Mouse (Mus musculus) heart, postnatal 0 days (tissue): Measurements from ENCODE around the gene Tenm3.

Experiments used
- CTCF ChIP-seq: IDR thresholded peaks from 2 replicates; pipeline ENCODE4 v1.5.1; 2016; ENCODE audit warnings: antibody characterized with exemption, control low read depth, low read depth
- EP300 ChIP-seq: IDR thresholded peaks from 2 replicates; pipeline ENCODE4 v1.6.1; 2016; ENCODE audit warnings: antibody characterized with exemption, low read depth

DNA sequence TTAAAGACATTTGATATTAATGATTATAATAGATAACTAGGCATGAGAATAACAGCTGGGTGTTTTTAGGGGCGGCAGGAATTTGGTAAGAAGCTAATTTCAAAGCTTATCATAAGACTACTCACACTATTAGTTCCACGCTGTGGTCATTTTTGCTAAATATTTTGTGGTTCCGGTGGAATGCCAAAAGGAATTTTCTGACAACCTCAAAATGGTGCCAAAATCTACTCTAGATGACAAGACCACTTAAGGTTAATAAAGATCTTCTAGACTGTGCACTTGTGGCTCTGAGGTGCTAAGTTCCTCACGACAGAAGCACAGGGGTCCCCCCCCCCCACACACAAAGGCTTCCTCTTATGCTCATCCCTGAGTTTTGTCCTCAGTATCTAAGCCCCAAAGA is 21.5 kb downstream of the Tenm3 start:
- no peak for TF ChIP-seq EP300
- no peak for TF ChIP-seq CTCF
